ENCODE assay signal across 8 mouse cellular contexts in genomic region chr7:88320628-88321336, GRCm38 (mm10). TPM values are rescaled to one million over a fixed set of nuclear protein-coding genes. Genes with fewer than 3 reads are reported as not detected.
DNase-seq lines count a peak whose midpoint lies in the region; ATAC-seq lines count a peak whose summit lies in the region.

No protein-coding gene starts in this region.

- no peak overlapping the region for H3K9ac ChIP-seq in heart, embryonic 12.5 days
- H3K9ac ChIP-seq in embryonic facial prominence, embryonic 13.5 days, result no peak overlapping the region
- no peak overlapping the region for H3K9ac ChIP-seq in intestine, embryonic 15.5 days
- H3K9ac ChIP-seq in midbrain, embryonic 15.5 days, result no peak overlapping the region

- no peak for ATAC-seq in heart, embryonic 12.5 days (ENCODE audit: insufficient number of reproducible peaks, low FRiP score)
- peak; percentile 69; the same call in 1 of the 2 replicates for ATAC-seq in embryonic facial prominence, embryonic 13.5 days (ENCODE audit: insufficient number of reproducible peaks, insufficient read depth, low FRiP score, low TSS enrichment, low read depth)
- peak; percentile 87 for ATAC-seq in intestine, embryonic 15.5 days
- peak; percentile 78 for ATAC-seq in midbrain, embryonic 15.5 days (replicated peaks)
- ATAC-seq in megakaryocyte, adult 5-6 weeks (ENCODE audit: poor library complexity, severe bottlenecking), result no peak

- H3K4me1 ChIP-seq in heart, embryonic 12.5 days (replicated peaks), result no peaks in the 10 kb centered on the region
- 0 out of 2 replicates have a peak, but pooled peaks cover 6% of the 10 kb centered on the region for H3K4me1 ChIP-seq in embryonic facial prominence, embryonic 13.5 days
- H3K4me1 ChIP-seq in intestine, embryonic 15.5 days (replicated peaks), result no peaks in the 10 kb centered on the region
- H3K4me1 ChIP-seq in midbrain, embryonic 15.5 days, result no peaks in the 10 kb centered on the region

- DNase-seq in heart, adult 11 months, result peak; percentile 91
- no peak for DNase-seq in yolk sac, embryonic 10.5 days (ENCODE audit: low spot score)
- DNase-seq in adrenal gland, adult 18-20 months (ENCODE audit: low spot score in 2 of 2), result no peak

- no peaks in the 10 kb centered on the region for H3K9me3 ChIP-seq in heart, embryonic 12.5 days (replicated peaks)
- H3K9me3 ChIP-seq in embryonic facial prominence, embryonic 13.5 days, result no peaks in the 10 kb centered on the region
- H3K9me3 ChIP-seq in intestine, embryonic 15.5 days, result no peaks in the 10 kb centered on the region
- H3K9me3 ChIP-seq in midbrain, embryonic 15.5 days, result no peaks in the 10 kb centered on the region

- H3K4me3 ChIP-seq in heart, embryonic 12.5 days, result no peak overlapping the region
- no peak overlapping the region for H3K4me3 ChIP-seq in embryonic facial prominence, embryonic 13.5 days
- no peak overlapping the region for H3K4me3 ChIP-seq in intestine, embryonic 15.5 days (replicated peaks)
- H3K4me3 ChIP-seq in midbrain, embryonic 15.5 days, result no peak overlapping the region

- H3K4me2 ChIP-seq in heart, embryonic 12.5 days, result no peak overlapping the region
- peak overlapping the region; percentile 5; the same call in 1 of the 2 replicates for H3K4me2 ChIP-seq in embryonic facial prominence, embryonic 13.5 days
- H3K4me2 ChIP-seq in intestine, embryonic 15.5 days (replicated peaks), result no peak overlapping the region
- no peak overlapping the region for H3K4me2 ChIP-seq in midbrain, embryonic 15.5 days

- H3K36me3 ChIP-seq in heart, embryonic 12.5 days, result no peaks in the 10 kb centered on the region
- no peaks in the 10 kb centered on the region for H3K36me3 ChIP-seq in embryonic facial prominence, embryonic 13.5 days
- H3K36me3 ChIP-seq in intestine, embryonic 15.5 days, result no peaks in the 10 kb centered on the region
- no peaks in the 10 kb centered on the region for H3K36me3 ChIP-seq in midbrain, embryonic 15.5 days (replicated peaks)

- no peak overlapping the region for H3K27ac ChIP-seq in heart, embryonic 12.5 days (ENCODE audit: poor library complexity, severe bottlenecking)
- peak overlapping the region; percentile 22; the same call in 1 of the 2 replicates for H3K27ac ChIP-seq in embryonic facial prominence, embryonic 13.5 days
- no peak overlapping the region for H3K27ac ChIP-seq in intestine, embryonic 15.5 days
- H3K27ac ChIP-seq in midbrain, embryonic 15.5 days, result no peak overlapping the region

- H3K27me3 ChIP-seq in heart, embryonic 12.5 days (replicated peaks), result no peaks in the 10 kb centered on the region
- no peaks in the 10 kb centered on the region for H3K27me3 ChIP-seq in embryonic facial prominence, embryonic 13.5 days
- H3K27me3 ChIP-seq in intestine, embryonic 15.5 days (replicated peaks), result no peaks in the 10 kb centered on the region
- no peaks in the 10 kb centered on the region for H3K27me3 ChIP-seq in midbrain, embryonic 15.5 days (replicated peaks)

- 67% methylated on average over 12 of the region's 12 CpGs for WGBS in heart, embryonic 12.5 days
- WGBS in embryonic facial prominence, embryonic 13.5 days, result 59% methylated on average over 12 of the region's 12 CpGs
- 29% methylated on average over 12 of the region's 12 CpGs for WGBS in intestine, embryonic 15.5 days
- WGBS in midbrain, embryonic 15.5 days, result 56% methylated on average over 12 of the region's 12 CpGs

RNA-seq across cellular contexts. Expression of gene Ctsc, which starts 42.9 kb away (rescaled TPM):
- 29.5 and 32.8 TPM in 2 replicates for polyA plus RNA-seq in heart, embryonic 12.5 days (2016; fragmentation: Nextera tagmentation; extraction: Ambion mirVana)
- polyA plus RNA-seq in embryonic facial prominence, embryonic 13.5 days (2015; fragmentation: Nextera tagmentation; extraction: Ambion mirVana), result 41.1 and 45.4 TPM in 2 replicates
- polyA plus RNA-seq in intestine, embryonic 15.5 days (2015; fragmentation: Nextera tagmentation; extraction: Ambion mirVana), result 86.1 and 88.7 TPM in 2 replicates
- 15.5 and 17.6 TPM in 2 replicates for polyA plus RNA-seq in midbrain, embryonic 15.5 days (2015; fragmentation: Nextera tagmentation; extraction: Ambion mirVana)
- total RNA-seq in adrenal gland, adult 18-20 months (2021), result 10 to 100 TPM; 27.5 to 47.6 TPM
- total RNA-seq in megakaryocyte, adult 5-6 weeks (2015), result 573 and 643 TPM in 2 replicates
- 520 and 557 TPM in 2 replicates for total RNA-seq in megakaryocyte, adult 5-6 weeks (2017)

Comparison
In these comparisons a context has a peak if more than half of its experiments do, and no peak if none do; other contexts are left out.
1. ATAC-seq: peak in embryonic facial prominence, embryonic 13.5 days (single experiment), intestine, embryonic 15.5 days (single experiment) and midbrain, embryonic 15.5 days (single experiment); none in heart, embryonic 12.5 days (single experiment) and megakaryocyte, adult 5-6 weeks (single experiment).